Mouse (Mus musculus) kidney, adult 9 months (tissue): ENCODE data around the gene Spindoc.

ENCODE experiments used
- DNase-seq: peaks from one replicate; pipeline ENCODE4 v3.0.0; 2022

The Spindoc gene

GRCm38 (mm10) chr19:7334049-7334448 is 48.7 kb downstream of the Spindoc start:
- DNase-seq: peak; percentile 71

GRCm38 (mm10) chr19:7321391-7321790 is 61.4 kb downstream of the Spindoc start:
- peak; percentile 76 for DNase-seq

GRCm38 (mm10) chr19:7320181-7320580 is 62.6 kb downstream of the Spindoc start:
- DNase-seq: peak; percentile 85

GRCm38 (mm10) chr19:7317716-7318115 is 65.1 kb downstream of the Spindoc start:
- DNase-seq: no peak

GRCm38 (mm10) chr19:7316822-7317221 is 66.0 kb downstream of the Spindoc start:
- DNase-seq: no peak

GRCm38 (mm10) chr19:7315587-7315984 is 67.2 kb downstream of the Spindoc start:
- DNase-seq: no peak

- DNase-seq: no peak
These were observed 67.7 kb downstream of the Spindoc start for GRCm38 (mm10) chr19:7314976-7315586.

- peak; percentile 67 for DNase-seq
These were observed 69.1 kb downstream of the Spindoc start for GRCm38 (mm10) chr19:7313660-7314059.

- no peak for DNase-seq
These were observed 71.5 kb downstream of the Spindoc start for GRCm38 (mm10) chr19:7311306-7311705.

- peak; percentile 79 for DNase-seq
These were observed 72.1 kb downstream of the Spindoc start for GRCm38 (mm10) chr19:7310704-7311103.

- DNase-seq: peak; percentile 89
These were observed 73.0 kb downstream of the Spindoc start for GRCm38 (mm10) chr19:7309738-7310330.

- peak; percentile 86 for DNase-seq
These were observed 74.6 kb downstream of the Spindoc start for GRCm38 (mm10) chr19:7307995-7308770.

- peak; percentile 77 for DNase-seq
These were observed 75.8 kb downstream of the Spindoc start for GRCm38 (mm10) chr19:7306968-7307367.

GRCm38 (mm10) chr19:7305380-7306310 is 77.1 kb downstream of the Spindoc start:
- DNase-seq: peak; percentile 89

- no peak for DNase-seq
These were observed 78.0 kb downstream of the Spindoc start for GRCm38 (mm10) chr19:7304801-7305200.
